Comparison of ENCODE assay signal across 11 mouse cellular contexts in genomic region chr10:14179424-14180339, GRCm38 (mm10).
DNase-seq lines count a peak whose midpoint lies in the region; ATAC-seq and TF ChIP-seq lines count a peak whose summit lies in the region.
"Had no signal": no experiment of that assay in that cellular context is flagged by ENCODE, and none has a peak within 500 bp of the region (broad histone marks: within the 10 kb centered on the region; RNA-seq: fewer than 3 reads in every experiment).

No protein-coding gene starts in this region.

- WGBS in midbrain, embryonic 14.5 days: 83% methylated on average over 19 of the region's 19 CpGs
- 78% methylated on average over 19 of the region's 19 CpGs for WGBS in midbrain, embryonic 11.5 days
- WGBS in forebrain, postnatal 0 days: 40% methylated on average over 19 of the region's 19 CpGs
- 81% methylated on average over 19 of the region's 19 CpGs for WGBS in hindbrain, embryonic 11.5 days

- H3K9me3 ChIP-seq in midbrain, embryonic 14.5 days (ENCODE audit: control insufficient read depth, low read length): no peaks in the 10 kb centered on the region
- no peaks in the 10 kb centered on the region for H3K9me3 ChIP-seq in midbrain, embryonic 11.5 days (ENCODE audit: control insufficient read depth, low read length)
- H3K9me3 ChIP-seq in forebrain, postnatal 0 days (ENCODE audit: low read length): no peaks in the 10 kb centered on the region
- H3K9me3 ChIP-seq in hindbrain, embryonic 11.5 days (ENCODE audit: control insufficient read depth, low read length): no peaks in the 10 kb centered on the region
- H3K9me3 ChIP-seq: neural tube, embryonic 13.5 days had no signal

- peak; percentile 36 for TF ChIP-seq CTCF in forebrain, postnatal 0 days (IDR thresholded peaks at IDR 0.05; ENCODE audit: low read depth)

- no peak overlapping the region for H3K9ac ChIP-seq in midbrain, embryonic 14.5 days (replicated peaks; ENCODE audit: low read length)
- H3K9ac ChIP-seq in midbrain, embryonic 11.5 days (ENCODE audit: low read length): no peak overlapping the region
- H3K9ac ChIP-seq in forebrain, postnatal 0 days: no peak overlapping the region
- no peak overlapping the region for H3K9ac ChIP-seq in hindbrain, embryonic 11.5 days (ENCODE audit: low read depth, low read length)
- H3K9ac ChIP-seq: neural tube, embryonic 13.5 days had no signal

- H3K4me3 ChIP-seq in midbrain, embryonic 14.5 days (replicated peaks; ENCODE audit: low read depth, low read length): no peak overlapping the region
- no peak overlapping the region for H3K4me3 ChIP-seq in midbrain, embryonic 11.5 days (ENCODE audit: low read depth, low read length)
- H3K4me3 ChIP-seq in forebrain, postnatal 0 days (ENCODE audit: low read depth, low read length): no peak overlapping the region
- no peak overlapping the region for H3K4me3 ChIP-seq in hindbrain, embryonic 11.5 days (ENCODE audit: low read depth, low read length)
- H3K4me3 ChIP-seq: neural tube, embryonic 13.5 days had no signal

- no peak for DNase-seq in midbrain, embryonic 14.5 days
- no peak for DNase-seq in midbrain, embryonic 11.5 days (ENCODE audit: low spot score, missing footprints)
- DNase-seq in forebrain, postnatal 0 days: peak; percentile 90
- peak; percentile 52 to 60 for DNase-seq in left cerebral cortex, adult 18-20 months (ENCODE audit: low spot score in 2 of 2)
- DNase-seq in right cerebral cortex, postnatal 36 days (ENCODE audit: low spot score in 2 of 2): peak; percentile 49 to 60
- no peak for DNase-seq in adipocyte (ENCODE audit: low spot score)
- no peak for DNase-seq in hindbrain, embryonic 11.5 days (ENCODE audit: low spot score)
- DNase-seq in T-cell, adult 2 months (ENCODE audit: low spot score): no peak
- DNase-seq: adrenal gland, adult 8-10 months; lung, adult 2 months had no signal

- no peaks in the 10 kb centered on the region for H3K36me3 ChIP-seq in midbrain, embryonic 14.5 days (ENCODE audit: control insufficient read depth, insufficient read depth, low read length)
- no peaks in the 10 kb centered on the region for H3K36me3 ChIP-seq in midbrain, embryonic 11.5 days (ENCODE audit: control insufficient read depth, insufficient read depth, low read length)
- no peaks in the 10 kb centered on the region for H3K36me3 ChIP-seq in forebrain, postnatal 0 days (ENCODE audit: insufficient read depth)
- no peaks in the 10 kb centered on the region for H3K36me3 ChIP-seq in hindbrain, embryonic 11.5 days (ENCODE audit: control insufficient read depth, insufficient read depth, low read length)
- H3K36me3 ChIP-seq: neural tube, embryonic 13.5 days had no signal

- no peak overlapping the region for H3K27ac ChIP-seq in midbrain, embryonic 14.5 days (replicated peaks; ENCODE audit: low read depth, low read length)
- no peak overlapping the region for H3K27ac ChIP-seq in midbrain, embryonic 11.5 days (ENCODE audit: low read depth, low read length)
- peak overlapping the region; percentile 74 for H3K27ac ChIP-seq in forebrain, postnatal 0 days (ENCODE audit: low read depth, low read length)
- no peak overlapping the region for H3K27ac ChIP-seq in hindbrain, embryonic 11.5 days (ENCODE audit: low read depth, low read length)
- H3K27ac ChIP-seq: neural tube, embryonic 13.5 days had no signal

- no peaks in the 10 kb centered on the region for H3K4me1 ChIP-seq in midbrain, embryonic 14.5 days (ENCODE audit: control insufficient read depth, insufficient read depth, low read length)
- no peaks in the 10 kb centered on the region for H3K4me1 ChIP-seq in midbrain, embryonic 11.5 days (ENCODE audit: control insufficient read depth, insufficient read depth, low read length)
- H3K4me1 ChIP-seq in forebrain, postnatal 0 days (ENCODE audit: insufficient read depth): no peaks in the 10 kb centered on the region
- no peaks in the 10 kb centered on the region for H3K4me1 ChIP-seq in hindbrain, embryonic 11.5 days (replicated peaks; ENCODE audit: control insufficient read depth, insufficient read depth, low read length)
- H3K4me1 ChIP-seq: neural tube, embryonic 13.5 days had no signal

- no peaks in the 10 kb centered on the region for H3K27me3 ChIP-seq in midbrain, embryonic 14.5 days (ENCODE audit: control insufficient read depth, insufficient read depth, low read length)
- no peaks in the 10 kb centered on the region for H3K27me3 ChIP-seq in midbrain, embryonic 11.5 days (ENCODE audit: control insufficient read depth, insufficient read depth, low read length)
- no peaks in the 10 kb centered on the region for H3K27me3 ChIP-seq in forebrain, postnatal 0 days (ENCODE audit: insufficient read depth, low read length)
- no peaks in the 10 kb centered on the region for H3K27me3 ChIP-seq in hindbrain, embryonic 11.5 days (ENCODE audit: control insufficient read depth, insufficient read depth, low read length)
- H3K27me3 ChIP-seq: neural tube, embryonic 13.5 days had no signal

- H3K4me2 ChIP-seq in midbrain, embryonic 14.5 days (ENCODE audit: low read length): no peak overlapping the region
- no peak overlapping the region for H3K4me2 ChIP-seq in midbrain, embryonic 11.5 days
- peak overlapping the region; percentile 23 for H3K4me2 ChIP-seq in forebrain, postnatal 0 days (ENCODE audit: low read depth)
- no peak overlapping the region for H3K4me2 ChIP-seq in hindbrain, embryonic 11.5 days (replicated peaks; ENCODE audit: low read depth, low read length)
- H3K4me2 ChIP-seq: neural tube, embryonic 13.5 days had no signal

- peak; percentile 61; the same call in 1 of the 2 replicates for ATAC-seq in midbrain, embryonic 14.5 days (ENCODE audit: low FRiP score, low TSS enrichment)
- ATAC-seq in midbrain, embryonic 11.5 days (ENCODE audit: low FRiP score): no peak
- peak; percentile 94 for ATAC-seq in forebrain, postnatal 0 days
- no peak for ATAC-seq in hindbrain, embryonic 11.5 days (ENCODE audit: low FRiP score)

Comparison
In these comparisons a context has a peak if more than half of its experiments do, and no peak if none do; other contexts are left out.
1. ATAC-seq: peak in midbrain, embryonic 14.5 days (single experiment) and forebrain, postnatal 0 days (single experiment); none in midbrain, embryonic 11.5 days (single experiment) and hindbrain, embryonic 11.5 days (single experiment).
2. DNase-seq: peak in forebrain, postnatal 0 days (single experiment), left cerebral cortex, adult 18-20 months (2 of 2) and right cerebral cortex, postnatal 36 days (2 of 2); none in midbrain, embryonic 14.5 days (single experiment), midbrain, embryonic 11.5 days (single experiment), adipocyte (single experiment), hindbrain, embryonic 11.5 days (single experiment) and T-cell, adult 2 months (single experiment).